30 mouse cellular contexts compared by ENCODE assay signal in genomic region chr7:55009173-55009771, GRCm38 (mm10).
DNase-seq lines count a peak whose midpoint lies in the region; ATAC-seq and TF ChIP-seq lines count a peak whose summit lies in the region.
"Had no signal": no experiment of that assay in that cellular context is flagged by ENCODE, and none has a peak within 500 bp of the region (broad histone marks: within the 10 kb centered on the region; RNA-seq: fewer than 3 reads in every experiment).

No protein-coding gene starts in this region.

- H3K36me3 ChIP-seq in forebrain, embryonic 14.5 days (ENCODE audit: control insufficient read depth, insufficient read depth, low read length): no peaks in the 10 kb centered on the region
- no peaks in the 10 kb centered on the region for H3K36me3 ChIP-seq in forebrain, embryonic 12.5 days (replicated peaks)
- H3K36me3 ChIP-seq in midbrain, embryonic 11.5 days (ENCODE audit: control insufficient read depth, insufficient read depth, low read length): no peaks in the 10 kb centered on the region
- no peaks in the 10 kb centered on the region for H3K36me3 ChIP-seq in midbrain, embryonic 10.5 days
- H3K36me3 ChIP-seq in midbrain, embryonic 12.5 days: no peaks in the 10 kb centered on the region
- H3K36me3 ChIP-seq in midbrain, postnatal 0 days (ENCODE audit: insufficient read depth, low read length): no peaks in the 10 kb centered on the region
- H3K36me3 ChIP-seq: embryonic facial prominence, embryonic 13.5 days; heart, embryonic 12.5 days; limb, embryonic 10.5 days; limb, embryonic 15.5 days; liver, embryonic 13.5 days; neural tube, embryonic 15.5 days had no signal

- DNase-seq in forebrain, embryonic 14.5 days (ENCODE audit: low spot score): peak; percentile 30
- no peak for DNase-seq in midbrain, embryonic 11.5 days (ENCODE audit: low spot score, missing footprints)
- no peak for DNase-seq in midbrain, embryonic 10.5 days (ENCODE audit: low spot score)
- DNase-seq in midbrain, postnatal 0 days (ENCODE audit: low spot score): peak; percentile 19
- no peak for DNase-seq in kidney, adult 18-20 months
- no peak for DNase-seq in spleen, postnatal 36 days (ENCODE audit: low spot score in 2 of 2)
- DNase-seq: adrenal gland, postnatal 14 days; cerebellum, adult 2 months; gastrocnemius, adult 2 months; heart, adult 2 months; heart, postnatal 4 days; kidney, postnatal 14 days; layer of hippocampus, adult 9-11 months; liver, embryonic 13.5 days; lung, adult 18-20 months; lung, postnatal 4 days; right cerebral cortex, adult 18-20 months; right cerebral cortex, postnatal 4 days; thymus, postnatal 14 days had no signal

- no peaks in the 10 kb centered on the region for H3K4me1 ChIP-seq in forebrain, embryonic 14.5 days (ENCODE audit: control insufficient read depth, insufficient read depth, low read length)
- no peaks in the 10 kb centered on the region for H3K4me1 ChIP-seq in forebrain, embryonic 12.5 days
- H3K4me1 ChIP-seq in midbrain, embryonic 11.5 days (ENCODE audit: control insufficient read depth, insufficient read depth, low read length): no peaks in the 10 kb centered on the region
- H3K4me1 ChIP-seq in midbrain, embryonic 10.5 days: no peaks in the 10 kb centered on the region
- H3K4me1 ChIP-seq in midbrain, embryonic 12.5 days: no peaks in the 10 kb centered on the region
- no peaks in the 10 kb centered on the region; the same call in 1 of the 2 replicates for H3K4me1 ChIP-seq in midbrain, postnatal 0 days (ENCODE audit: insufficient read depth, low read length)
- H3K4me1 ChIP-seq: embryonic facial prominence, embryonic 13.5 days; heart, embryonic 12.5 days; limb, embryonic 10.5 days; limb, embryonic 15.5 days; liver, embryonic 13.5 days; megakaryocyte, embryonic 14.5 days had no signal

- no peak for ATAC-seq in forebrain, embryonic 14.5 days
- ATAC-seq in forebrain, embryonic 12.5 days (ENCODE audit: low FRiP score): no peak
- ATAC-seq in midbrain, embryonic 11.5 days (ENCODE audit: low FRiP score): peak; percentile 55; the same call in 1 of the 2 replicates
- ATAC-seq in midbrain, embryonic 12.5 days (ENCODE audit: low FRiP score, low read depth): peak; percentile 87
- ATAC-seq in midbrain, postnatal 0 days (ENCODE audit: low FRiP score): no peak
- ATAC-seq: intestine, postnatal 0 days; lung, postnatal 0 days; Patski had no signal

- no peak overlapping the region for H3K4me2 ChIP-seq in forebrain, embryonic 14.5 days (ENCODE audit: low read length)
- no peak overlapping the region for H3K4me2 ChIP-seq in forebrain, embryonic 12.5 days
- no peak overlapping the region for H3K4me2 ChIP-seq in midbrain, embryonic 11.5 days
- H3K4me2 ChIP-seq in midbrain, embryonic 12.5 days (replicated peaks): no peak overlapping the region
- no peak overlapping the region for H3K4me2 ChIP-seq in midbrain, postnatal 0 days (ENCODE audit: low read depth, low read length, poor library complexity, severe bottlenecking)
- H3K4me2 ChIP-seq: embryonic facial prominence, embryonic 13.5 days; heart, embryonic 12.5 days; limb, embryonic 15.5 days; liver, embryonic 13.5 days; neural tube, embryonic 15.5 days had no signal

- H3K9ac ChIP-seq in forebrain, embryonic 14.5 days (ENCODE audit: low read length): no peak overlapping the region
- H3K9ac ChIP-seq in forebrain, embryonic 12.5 days: no peak overlapping the region
- no peak overlapping the region for H3K9ac ChIP-seq in midbrain, embryonic 11.5 days (ENCODE audit: low read length)
- no peak overlapping the region for H3K9ac ChIP-seq in midbrain, embryonic 12.5 days (replicated peaks)
- H3K9ac ChIP-seq in midbrain, postnatal 0 days (replicated peaks; ENCODE audit: low read length, poor library complexity, severe bottlenecking): no peak overlapping the region
- H3K9ac ChIP-seq: embryonic facial prominence, embryonic 13.5 days; heart, embryonic 12.5 days; limb, embryonic 15.5 days; liver, embryonic 13.5 days; neural tube, embryonic 15.5 days had no signal

- H3K4me3 ChIP-seq in forebrain, embryonic 14.5 days (ENCODE audit: low read depth, low read length): no peak overlapping the region
- H3K4me3 ChIP-seq in forebrain, embryonic 12.5 days (replicated peaks): no peak overlapping the region
- no peak overlapping the region for H3K4me3 ChIP-seq in midbrain, embryonic 11.5 days (ENCODE audit: low read depth, low read length)
- no peak overlapping the region for H3K4me3 ChIP-seq in midbrain, embryonic 10.5 days
- no peak overlapping the region for H3K4me3 ChIP-seq in midbrain, embryonic 12.5 days
- H3K4me3 ChIP-seq in midbrain, postnatal 0 days (ENCODE audit: low read depth, low read length): no peak overlapping the region
- H3K4me3 ChIP-seq: embryonic facial prominence, embryonic 13.5 days; gastrocnemius, adult 2 months; heart, adult 2 months; heart, embryonic 12.5 days; limb, embryonic 10.5 days; limb, embryonic 15.5 days; liver, embryonic 13.5 days; megakaryocyte, embryonic 14.5 days; neural tube, embryonic 15.5 days had no signal

- WGBS in forebrain, embryonic 14.5 days: 32% methylated on average over 4 of the region's 4 CpGs
- 32% methylated on average over 4 of the region's 4 CpGs for WGBS in forebrain, embryonic 12.5 days
- WGBS in midbrain, embryonic 11.5 days: 68% methylated on average over 4 of the region's 4 CpGs
- 67% methylated on average over 4 of the region's 4 CpGs for WGBS in midbrain, embryonic 10.5 days
- 56% methylated on average over 4 of the region's 4 CpGs for WGBS in midbrain, embryonic 12.5 days
- WGBS in midbrain, postnatal 0 days: 37% methylated on average over 4 of the region's 4 CpGs

- H3K9me3 ChIP-seq in forebrain, embryonic 14.5 days (replicated peaks; ENCODE audit: control insufficient read depth, low read length): no peaks in the 10 kb centered on the region
- no peaks in the 10 kb centered on the region for H3K9me3 ChIP-seq in forebrain, embryonic 12.5 days
- H3K9me3 ChIP-seq in midbrain, embryonic 11.5 days (ENCODE audit: control insufficient read depth, low read length): no peaks in the 10 kb centered on the region
- no peaks in the 10 kb centered on the region for H3K9me3 ChIP-seq in midbrain, embryonic 10.5 days (replicated peaks)
- H3K9me3 ChIP-seq in midbrain, embryonic 12.5 days: no peaks in the 10 kb centered on the region
- no peaks in the 10 kb centered on the region for H3K9me3 ChIP-seq in midbrain, postnatal 0 days (ENCODE audit: low read length)
- H3K9me3 ChIP-seq: embryonic facial prominence, embryonic 13.5 days; heart, embryonic 12.5 days; limb, embryonic 10.5 days; limb, embryonic 15.5 days; liver, embryonic 13.5 days; megakaryocyte, embryonic 14.5 days; neural tube, embryonic 15.5 days had no signal

- no peaks in the 10 kb centered on the region for H3K27me3 ChIP-seq in forebrain, embryonic 14.5 days (replicated peaks; ENCODE audit: control insufficient read depth, insufficient read depth, low read length)
- H3K27me3 ChIP-seq in forebrain, embryonic 12.5 days: no peaks in the 10 kb centered on the region
- H3K27me3 ChIP-seq in midbrain, embryonic 11.5 days (ENCODE audit: control insufficient read depth, insufficient read depth, low read length): no peaks in the 10 kb centered on the region
- no peaks in the 10 kb centered on the region for H3K27me3 ChIP-seq in midbrain, embryonic 10.5 days (ENCODE audit: low read depth, poor library complexity, severe bottlenecking)
- no peaks in the 10 kb centered on the region for H3K27me3 ChIP-seq in midbrain, embryonic 12.5 days
- H3K27me3 ChIP-seq in midbrain, postnatal 0 days (ENCODE audit: insufficient read depth, low read length): no peaks in the 10 kb centered on the region
- H3K27me3 ChIP-seq: embryonic facial prominence, embryonic 13.5 days; heart, embryonic 12.5 days; limb, embryonic 15.5 days; liver, embryonic 13.5 days; megakaryocyte, embryonic 14.5 days; neural tube, embryonic 15.5 days; Patski had no signal

- no peak overlapping the region for H3K27ac ChIP-seq in forebrain, embryonic 14.5 days (ENCODE audit: low read depth, low read length)
- no peak overlapping the region for H3K27ac ChIP-seq in forebrain, embryonic 12.5 days
- H3K27ac ChIP-seq in midbrain, embryonic 11.5 days (ENCODE audit: low read depth, low read length): no peak overlapping the region
- no peak overlapping the region for H3K27ac ChIP-seq in midbrain, embryonic 10.5 days (replicated peaks)
- H3K27ac ChIP-seq in midbrain, embryonic 12.5 days (replicated peaks): no peak overlapping the region
- H3K27ac ChIP-seq in midbrain, postnatal 0 days (ENCODE audit: low read depth, low read length): no peak overlapping the region
- H3K27ac ChIP-seq: embryonic facial prominence, embryonic 13.5 days; gastrocnemius, adult 2 months; heart, adult 2 months; limb, embryonic 10.5 days; limb, embryonic 15.5 days; liver, embryonic 13.5 days; neural tube, embryonic 15.5 days had no signal

- TF ChIP-seq CTCF in midbrain, postnatal 0 days (IDR thresholded peaks at IDR 0.05): no peak

Comparison
In these comparisons a context has a peak if more than half of its experiments do, and no peak if none do; other contexts are left out.
1. ATAC-seq: peak in midbrain, embryonic 11.5 days (single experiment) and midbrain, embryonic 12.5 days (single experiment); none in forebrain, embryonic 14.5 days (single experiment), forebrain, embryonic 12.5 days (single experiment) and midbrain, postnatal 0 days (single experiment).
2. DNase-seq: peak in forebrain, embryonic 14.5 days (single experiment) and midbrain, postnatal 0 days (single experiment); none in midbrain, embryonic 11.5 days (single experiment), midbrain, embryonic 10.5 days (single experiment), kidney, adult 18-20 months (single experiment) and spleen, postnatal 36 days (0 of 2).